Mouse (Mus musculus) heart, postnatal 0 days (tissue): ENCODE measurements around the gene Clec4g.

Experiments
- CTCF ChIP-seq: IDR thresholded peaks from 2 replicates; pipeline ENCODE4 v1.5.1; 2016; ENCODE audit warnings: antibody characterized with exemption, control low read depth, low read depth
- EP300 ChIP-seq: IDR thresholded peaks from 2 replicates; pipeline ENCODE4 v1.6.1; 2016; ENCODE audit warnings: antibody characterized with exemption, low read depth

- no peak for TF ChIP-seq CTCF
- TF ChIP-seq EP300 = no peak
These were observed 12.8 kb downstream of the Clec4g start for GRCm38 (mm10) chr8:3707611-3708010.
